Mouse (Mus musculus) intestine, embryonic 14.5 days (tissue): ENCODE measurements around the gene Sorl1. TPM values are rescaled to one million over a fixed set of nuclear protein-coding genes. Genes with fewer than 3 reads are reported as not detected.

Experiments used
- ATAC-seq: fragments of 200-750 bp; cut with Nextera tagmentation; replicated peaks from 2 replicates; pipeline ENCODE4 v1.8.0; 2017; ENCODE audit warnings: low read depth, moderate number of reproducible peaks, moderate TSS enrichment, moderate library complexity; ENCODE audit not compliant: low FRiP score, low TSS enrichment
- DNase-seq: peaks from one replicate; pipeline ENCODE4 v3.0.0-alpha.2; 2018; ENCODE audit warnings: low spot score
- H3K27ac ChIP-seq: fragments of 300-500 bp; sonication (generic); 2 replicates; pipeline ENCODE4 v1.5.1; 2014; ENCODE audit warnings: low read depth, mild to moderate bottlenecking, control low read depth
- H3K27me3 ChIP-seq: fragments of 300-500 bp; sonication (generic); replicated peaks from 2 replicates; pipeline ENCODE4 v1.6.1; 2014; ENCODE audit warnings: low read length, control low read depth; ENCODE audit not compliant: control insufficient read depth, insufficient read depth
- H3K36me3 ChIP-seq: fragments of 300-500 bp; sonication (generic); 2 replicates; pipeline ENCODE4 v1.6.1; 2014; ENCODE audit warnings: low read length, control low read depth; ENCODE audit not compliant: control insufficient read depth, insufficient read depth
- H3K4me1 ChIP-seq: fragments of 300-500 bp; sonication (generic); replicated peaks from 2 replicates; pipeline ENCODE4 v1.6.1; 2014; ENCODE audit warnings: low read length, control low read depth, mixed read lengths; ENCODE audit not compliant: control insufficient read depth, insufficient read depth
- H3K4me2 ChIP-seq: fragments of 300-500 bp; sonication (generic); 2 replicates; pipeline ENCODE4 v1.6.1; 2014; ENCODE audit warnings: low read length
- H3K4me3 ChIP-seq: fragments of 300-500 bp; sonication (generic); 2 replicates; pipeline ENCODE4 v1.5.1; 2014; ENCODE audit warnings: low read depth, low read length, control low read depth, mixed read lengths
- H3K9ac ChIP-seq: fragments of 300-500 bp; sonication (generic); 2 replicates; pipeline ENCODE4 v1.6.1; 2014; ENCODE audit warnings: mild to moderate bottlenecking, low read length
- H3K9me3 ChIP-seq: fragments of 300-500 bp; sonication (generic); 2 replicates; pipeline ENCODE4 v1.6.1; 2016; ENCODE audit warnings: low read length, control low read depth; ENCODE audit not compliant: control insufficient read depth
- WGBS: fragments of 180-500 bp; shearing (Covaris S2); extraction: QIAGEN DNeasy Blood & Tissue Kit; methylation state at CpG from one replicate; pipeline ENCODE4 v1.1.7; 2014; 5-methylcytosine and 5-hydroxymethylcytosine counted together
- polyA plus RNA-seq: library from polyadenylated mRNA; unstranded; fragments of >200 nt; fragmentation: Nextera tagmentation; extraction: Ambion mirVana; gene quantifications from 2 replicates; pipeline ENCODE4 v1.2.1, GENCODE M21; 2014

The Sorl1 gene
- polyA plus RNA-seq, 1 experiment from 2014 or later, result 12.2 TPM

DNA sequence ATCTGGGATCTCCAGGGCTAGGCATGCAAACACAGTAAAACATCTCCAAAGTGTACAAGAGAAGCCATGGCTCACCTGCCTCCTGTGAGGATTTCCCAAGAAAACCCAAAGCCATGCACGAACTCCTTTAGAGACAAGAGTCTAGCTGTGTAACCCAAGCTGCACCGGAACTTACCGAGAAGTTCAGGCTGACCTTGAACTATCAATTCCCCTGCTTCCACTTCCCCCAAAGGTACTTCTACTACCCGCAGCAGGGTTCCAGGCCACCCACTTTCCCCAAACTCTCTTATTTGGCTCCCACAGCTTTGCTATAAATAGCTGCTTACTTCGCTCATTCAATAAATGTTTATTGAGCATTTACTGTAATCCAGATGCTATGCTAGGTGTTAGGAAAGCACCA is 10.8 kb downstream of the Sorl1 start:
- peaks cover 15% of the 10 kb centered on the region for H3K4me1 ChIP-seq
- no peak for ATAC-seq
- no peaks in the 10 kb centered on the region for H3K9me3 ChIP-seq
- no peaks in the 10 kb centered on the region for H3K36me3 ChIP-seq
- no peak overlapping the region for H3K27ac ChIP-seq
- H3K9ac ChIP-seq, result no peak overlapping the region
- WGBS, result 86% methylated on average over 5 of the region's 5 CpGs
- DNase-seq, result no peak
- H3K4me2 ChIP-seq, result no peak overlapping the region
- H3K4me3 ChIP-seq, result no peak overlapping the region
- no peaks in the 10 kb centered on the region for H3K27me3 ChIP-seq

DNA sequence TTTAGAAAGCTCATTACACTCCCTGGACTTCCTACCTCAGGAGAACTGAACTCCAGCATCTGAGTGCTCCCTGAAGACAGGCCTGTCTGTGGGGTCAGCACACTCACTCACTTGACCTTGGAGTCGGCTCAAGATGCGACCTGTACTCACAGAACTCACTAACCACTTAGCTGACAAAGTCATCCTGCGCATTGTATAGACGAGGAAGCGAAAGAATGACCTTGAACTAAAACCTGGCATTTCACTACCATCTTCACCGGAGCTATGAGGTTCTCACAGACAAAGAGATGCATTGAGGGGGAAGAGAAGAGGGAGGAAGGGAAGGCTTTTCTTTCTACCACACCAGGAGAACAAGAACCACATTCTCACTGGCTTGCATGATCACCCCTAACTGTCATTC is 11.4 kb downstream of the Sorl1 start:
- no peak overlapping the region for H3K9ac ChIP-seq
- H3K27ac ChIP-seq, result no peak overlapping the region
- no peaks in the 10 kb centered on the region for H3K27me3 ChIP-seq
- no peaks in the 10 kb centered on the region for H3K36me3 ChIP-seq
- 89% methylated on average over 6 of the region's 6 CpGs for WGBS
- peaks cover 15% of the 10 kb centered on the region for H3K4me1 ChIP-seq
- ATAC-seq (no peak), DNase-seq (no peak)
- H3K4me2 ChIP-seq, result no peak overlapping the region
- H3K9me3 ChIP-seq, result no peaks in the 10 kb centered on the region
- H3K4me3 ChIP-seq, result no peak overlapping the region

DNA sequence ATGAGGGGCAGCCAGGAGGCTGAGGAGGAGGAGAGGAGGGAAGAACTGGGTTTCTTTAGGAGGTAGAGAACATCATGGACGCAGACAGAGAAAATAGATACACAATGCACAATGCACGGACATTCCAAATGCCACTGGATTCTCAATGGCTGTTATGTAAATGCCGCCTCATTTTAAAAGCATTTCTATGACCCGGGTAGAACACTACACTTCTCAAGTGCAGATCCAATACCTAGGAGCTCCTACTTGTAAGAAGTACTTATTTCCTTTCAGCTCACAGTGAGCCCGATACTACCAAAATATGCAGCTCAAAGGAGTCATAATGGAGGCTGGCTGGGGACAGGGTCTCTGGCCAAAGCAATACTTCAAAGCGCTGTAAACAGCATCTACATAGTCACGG is 12.8 kb downstream of the Sorl1 start:
- peaks cover 12% of the 10 kb centered on the region for H3K4me1 ChIP-seq
- WGBS, result 86% methylated on average over 7 of the region's 7 CpGs
- no peak overlapping the region for H3K9ac ChIP-seq
- no peaks in the 10 kb centered on the region for H3K27me3 ChIP-seq
- H3K27ac ChIP-seq, result no peak overlapping the region
- DNase-seq (no peak), ATAC-seq (no peak)
- no peak overlapping the region for H3K4me3 ChIP-seq
- no peaks in the 10 kb centered on the region for H3K9me3 ChIP-seq
- H3K4me2 ChIP-seq, result no peak overlapping the region
- H3K36me3 ChIP-seq, result no peaks in the 10 kb centered on the region

DNA sequence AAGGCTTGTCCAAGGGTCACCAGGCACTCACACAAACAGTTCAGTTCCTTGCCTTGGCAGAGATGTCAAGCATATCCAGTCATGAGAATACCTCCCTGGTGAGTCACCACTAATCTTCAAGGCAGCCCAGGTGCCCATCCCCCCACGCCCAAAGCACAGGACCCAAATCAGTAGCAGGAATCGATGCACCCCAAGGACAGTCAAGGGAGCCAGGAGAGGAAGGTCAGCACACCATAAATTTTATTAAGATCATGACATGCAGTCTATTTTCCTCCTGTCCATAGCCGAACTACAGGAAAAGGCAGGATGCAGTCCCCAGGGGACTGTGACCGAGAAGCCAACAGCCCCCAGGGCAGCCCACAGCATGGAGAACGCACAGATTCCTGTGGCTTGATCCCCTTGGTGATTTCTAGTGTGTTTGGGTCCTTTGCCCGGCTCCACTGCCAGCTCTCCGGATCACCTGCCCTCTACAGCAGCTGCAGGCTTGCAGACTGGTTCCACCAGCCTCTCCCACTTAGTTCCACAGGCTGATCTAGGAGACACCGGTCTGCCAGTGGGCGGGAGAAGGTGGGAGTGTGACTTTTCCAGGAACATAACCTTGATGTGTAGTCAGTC is 14.2 kb downstream of the Sorl1 start:
- no peaks in the 10 kb centered on the region for H3K27me3 ChIP-seq
- H3K4me3 ChIP-seq, result no peak overlapping the region
- H3K9ac ChIP-seq, result no peak overlapping the region
- ATAC-seq (peak; percentile 38), DNase-seq (peak; percentile 77)
- no peak overlapping the region for H3K4me2 ChIP-seq
- no peaks in the 10 kb centered on the region for H3K36me3 ChIP-seq
- H3K4me1 ChIP-seq, result peaks cover 12% of the 10 kb centered on the region
- H3K27ac ChIP-seq, result peak overlapping the region; percentile 40; the same call in 1 of the 2 replicates
- WGBS, result 35% methylated on average over 9 of the region's 9 CpGs
- H3K9me3 ChIP-seq, result no peaks in the 10 kb centered on the region

DNA sequence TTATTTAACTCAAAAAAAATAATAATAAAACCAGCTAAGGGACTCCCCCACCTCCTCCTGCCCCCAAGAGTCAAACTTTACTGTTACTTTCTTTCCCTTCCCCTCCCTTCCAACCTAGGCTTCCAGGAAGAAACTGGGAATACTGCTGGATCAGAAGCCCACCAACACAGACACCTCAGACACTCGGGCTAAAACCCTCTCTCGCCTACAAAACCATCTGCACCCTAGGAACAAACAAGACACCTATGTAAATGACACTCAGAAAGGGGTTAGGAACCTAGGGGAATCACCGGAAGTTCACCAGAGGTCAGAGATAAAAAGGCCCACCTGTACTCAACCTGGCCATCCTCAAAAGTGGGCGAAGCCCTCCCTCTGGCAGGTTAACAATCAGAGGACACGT is 15.0 kb downstream of the Sorl1 start:
- Histone ChIP-seq H3K9me3 (no peaks in the 10 kb centered on the region), H3K27ac (no peak overlapping the region), H3K4me2 (no peak overlapping the region), H3K4me1 (peaks cover 12% of the 10 kb centered on the region), H3K4me3 (no peak overlapping the region), H3K27me3 (no peaks in the 10 kb centered on the region), H3K36me3 (no peaks in the 10 kb centered on the region), H3K9ac (no peak overlapping the region)
- ATAC-seq, result no peak
- DNase-seq, result no peak
- 51% methylated on average over 5 of the region's 5 CpGs for WGBS

GRCm38 (mm10) chr9:42108369-42108951 is 15.6 kb downstream of the Sorl1 start:
- Histone ChIP-seq H3K4me1 (peaks cover 12% of the 10 kb centered on the region), H3K27ac (no peak overlapping the region)
- 50% methylated on average over 6 of the region's 6 CpGs for WGBS

GRCm38 (mm10) chr9:42107062-42107461 is 17.0 kb downstream of the Sorl1 start:
- Histone ChIP-seq H3K4me2 (no peak overlapping the region), H3K4me1 (peaks cover 13% of the 10 kb centered on the region), H3K9ac (no peak overlapping the region), H3K27ac (no peak overlapping the region), H3K4me3 (no peak overlapping the region), H3K36me3 (no peaks in the 10 kb centered on the region), H3K27me3 (no peaks in the 10 kb centered on the region), H3K9me3 (no peaks in the 10 kb centered on the region)
- 95% methylated on average over 10 of the region's 10 CpGs for WGBS
- ATAC-seq (no peak), DNase-seq (no peak)

More at GRCm38 (mm10) chr9:42108369-42108951, 15.6 kb downstream of the Sorl1 start:
- no peaks in the 10 kb centered on the region for H3K36me3 ChIP-seq
- ATAC-seq (peak; percentile 66), DNase-seq (no peak)
- H3K4me2 ChIP-seq, result no peak overlapping the region
- H3K27me3 ChIP-seq, result no peaks in the 10 kb centered on the region
- no peak overlapping the region for H3K4me3 ChIP-seq
- no peaks in the 10 kb centered on the region for H3K9me3 ChIP-seq
- no peak overlapping the region for H3K9ac ChIP-seq

DNA sequence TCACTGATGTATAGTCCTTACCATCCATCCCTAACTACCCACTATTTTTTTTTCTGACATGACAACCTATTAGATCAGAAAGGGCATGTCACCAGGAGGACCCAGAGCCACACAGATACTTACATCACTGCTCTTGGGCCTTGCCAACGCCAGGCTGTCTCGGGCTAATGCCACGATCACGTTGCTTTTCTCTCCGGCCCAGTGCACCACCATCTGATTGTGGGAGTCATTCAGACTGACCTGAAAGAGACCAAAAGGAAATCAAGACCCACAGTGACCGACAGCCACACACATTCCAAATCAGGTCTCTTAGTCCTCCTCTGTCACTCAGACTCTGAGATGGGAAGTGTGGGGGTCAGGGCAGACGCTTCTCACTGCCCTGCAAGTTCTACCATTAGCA is 17.8 kb downstream of the Sorl1 start:
- Histone ChIP-seq H3K9me3 (no peaks in the 10 kb centered on the region), H3K9ac (no peak overlapping the region), H3K4me3 (no peak overlapping the region), H3K27ac (no peak overlapping the region), H3K36me3 (no peaks in the 10 kb centered on the region), H3K27me3 (no peaks in the 10 kb centered on the region), H3K4me2 (no peak overlapping the region), H3K4me1 (peaks cover 14% of the 10 kb centered on the region)
- DNase-seq (no peak), ATAC-seq (no peak)
- WGBS, result 87% methylated on average over 7 of the region's 7 CpGs

- Histone ChIP-seq H3K9me3 (no peaks in the 10 kb centered on the region), H3K4me3 (no peak overlapping the region), H3K27me3 (no peaks in the 10 kb centered on the region), H3K4me1 (0 out of 2 replicates have a peak, but pooled peaks cover 2% of the 10 kb centered on the region), H3K36me3 (no peaks in the 10 kb centered on the region), H3K4me2 (no peak overlapping the region), H3K9ac (no peak overlapping the region), H3K27ac (no peak overlapping the region)
- DNase-seq, result no peak
- 53% methylated on average over 7 of the region's 7 CpGs for WGBS
- no peak for ATAC-seq
Measured at GRCm38 (mm10) chr9:42103546-42103945, 20.6 kb downstream of the Sorl1 start.
